Mouse (Mus musculus): ENCODE measurements at regions not wholly inside any gene's neighbourhood (a gene's known extent, or its start where the extent isn't known, plus 50 kb on each side); places are given as distances from the start of the nearest gene placed in this dataset.
A peak's percentile ranks its signal among the peaks of the same experiment; 100 is the strongest.

DNA sequence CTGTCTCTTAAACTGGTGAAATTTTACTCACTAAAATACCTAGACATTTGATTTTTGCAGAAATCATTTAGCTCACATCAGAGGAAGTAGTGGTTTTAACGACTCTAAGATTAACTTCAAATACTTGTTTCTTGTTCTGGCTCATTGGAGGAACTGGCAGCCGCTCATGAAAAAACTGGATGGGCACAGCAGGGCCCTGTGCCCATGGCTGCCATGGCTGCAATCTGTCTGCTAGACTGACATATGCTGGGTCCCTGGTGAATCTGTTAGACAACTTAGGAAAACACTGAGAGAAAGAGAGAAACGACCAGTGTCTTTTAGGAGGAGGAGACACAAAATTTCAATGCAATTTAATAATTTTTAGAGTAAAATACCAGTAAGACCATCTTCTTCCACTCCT lies 896.1 kb upstream of the Ddx18 start:
- TF ChIP-seq CTCF (IDR thresholded peaks at IDR 0.05; ENCODE audit: low read depth): no peak
- TF ChIP-seq EP300 (IDR thresholded peaks at IDR 0.05; ENCODE audit: low read depth): no peak
- Histone ChIP-seq H3K4me1 (ENCODE audit: control insufficient read depth, insufficient read depth) (no peaks in the 10 kb centered on the region), H3K27ac (ENCODE audit: low read depth) (no peak overlapping the region), H3K27me3 (ENCODE audit: control insufficient read depth, insufficient read depth, low read length) (no peaks in the 10 kb centered on the region), H3K4me3 (ENCODE audit: low read depth, low read length) (no peak overlapping the region), H3K36me3 (replicated peaks; ENCODE audit: control insufficient read depth, insufficient read depth, low read length) (no peaks in the 10 kb centered on the region), H3K9ac (replicated peaks; ENCODE audit: low read depth, low read length) (no peak overlapping the region), H3K9me3 (replicated peaks; ENCODE audit: control insufficient read depth, low read length) (no peaks in the 10 kb centered on the region), H3K4me2 (ENCODE audit: low read depth, low read length) (no peak overlapping the region)
- 53% methylated on average over 3 of the region's 3 CpGs for WGBS
- ATAC-seq (ENCODE audit: insufficient read depth, low read depth) (no peak), DNase-seq (ENCODE audit: low spot score) (no peak)

DNA sequence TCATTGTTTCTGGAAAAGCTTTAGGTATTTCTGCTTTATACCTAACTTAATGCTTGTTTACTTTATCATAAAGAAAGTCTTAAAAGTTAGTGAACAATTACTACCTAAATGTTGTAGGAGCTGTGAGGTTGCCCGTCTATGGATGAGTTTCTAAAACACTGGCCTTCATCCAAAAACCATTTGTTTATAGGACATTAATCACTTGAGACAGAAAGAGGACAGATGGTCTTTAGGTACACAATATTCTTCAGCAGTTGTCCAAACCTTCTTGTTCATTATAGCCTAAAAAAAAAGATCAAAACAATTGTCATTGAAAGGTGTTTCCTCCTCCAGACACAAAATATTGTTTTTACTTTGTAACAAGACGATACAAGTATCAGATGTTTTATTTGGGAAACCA lies 891.3 kb upstream of the Ddx18 start:
- no peak for DNase-seq (ENCODE audit: low spot score)
- H3K27me3 ChIP-seq (ENCODE audit: control insufficient read depth, insufficient read depth, low read length): no peaks in the 10 kb centered on the region
- H3K4me2 ChIP-seq (ENCODE audit: low read depth, low read length): no peak overlapping the region
- H3K4me3 ChIP-seq (ENCODE audit: low read depth, low read length): no peak overlapping the region
- no peak for ATAC-seq (ENCODE audit: insufficient read depth, low read depth)
- H3K9ac ChIP-seq (replicated peaks; ENCODE audit: low read depth, low read length): no peak overlapping the region
- no peak overlapping the region for H3K27ac ChIP-seq (ENCODE audit: low read depth)
- 60% methylated on average over 2 of the region's 2 CpGs for WGBS
- no peaks in the 10 kb centered on the region for H3K4me1 ChIP-seq (ENCODE audit: control insufficient read depth, insufficient read depth)
- H3K36me3 ChIP-seq (replicated peaks; ENCODE audit: control insufficient read depth, insufficient read depth, low read length): no peaks in the 10 kb centered on the region
- no peak for TF ChIP-seq EP300 (IDR thresholded peaks at IDR 0.05; ENCODE audit: low read depth)
- TF ChIP-seq CTCF (IDR thresholded peaks at IDR 0.05; ENCODE audit: low read depth): no peak
- H3K9me3 ChIP-seq (replicated peaks; ENCODE audit: control insufficient read depth, low read length): no peaks in the 10 kb centered on the region

- 66% methylated on average over 4 of the region's 4 CpGs for WGBS
- no peak overlapping the region for H3K9ac ChIP-seq (replicated peaks; ENCODE audit: low read depth, low read length)
- H3K36me3 ChIP-seq (replicated peaks; ENCODE audit: control insufficient read depth, insufficient read depth, low read length): no peaks in the 10 kb centered on the region
- TF ChIP-seq CTCF (IDR thresholded peaks at IDR 0.05; ENCODE audit: low read depth) (no peak), EP300 (IDR thresholded peaks at IDR 0.05; ENCODE audit: low read depth) (no peak)
- H3K9me3 ChIP-seq (replicated peaks; ENCODE audit: control insufficient read depth, low read length): no peaks in the 10 kb centered on the region
- no peaks in the 10 kb centered on the region for H3K4me1 ChIP-seq (ENCODE audit: control insufficient read depth, insufficient read depth)
- ATAC-seq (ENCODE audit: insufficient read depth, low read depth) (no peak), DNase-seq (ENCODE audit: low spot score) (no peak)
- no peaks in the 10 kb centered on the region for H3K27me3 ChIP-seq (ENCODE audit: control insufficient read depth, insufficient read depth, low read length)
- no peak overlapping the region for H3K4me3 ChIP-seq (ENCODE audit: low read depth, low read length)
- no peak overlapping the region for H3K27ac ChIP-seq (ENCODE audit: low read depth)
- no peak overlapping the region for H3K4me2 ChIP-seq (ENCODE audit: low read depth, low read length)
Measured at GRCm38 (mm10) chr1:122454881-122455280, 887.1 kb upstream of the Ddx18 start.

DNA sequence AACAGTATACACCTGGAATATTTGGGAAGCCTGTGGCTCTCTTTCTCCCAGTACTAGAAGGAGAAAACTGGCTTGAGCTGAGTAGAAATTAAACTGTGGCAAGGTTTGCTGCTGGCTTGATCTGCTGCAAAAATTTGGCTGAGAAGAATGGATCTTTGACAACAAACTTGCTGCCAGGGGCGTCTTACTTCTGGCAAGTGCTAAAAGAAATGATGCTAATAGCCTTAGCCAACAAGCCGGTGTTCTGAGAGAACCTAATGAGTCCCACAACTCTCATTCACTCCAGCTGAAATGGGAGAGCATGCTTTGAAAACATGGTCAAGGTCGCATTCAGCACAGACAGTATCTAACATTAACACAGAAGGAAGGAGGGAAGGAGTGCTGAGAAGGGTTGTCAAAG lies 885.8 kb upstream of the Ddx18 start:
- no peaks in the 10 kb centered on the region for H3K36me3 ChIP-seq (replicated peaks; ENCODE audit: control insufficient read depth, insufficient read depth, low read length)
- H3K4me2 ChIP-seq (ENCODE audit: low read depth, low read length): no peak overlapping the region
- no peak overlapping the region for H3K4me3 ChIP-seq (ENCODE audit: low read depth, low read length)
- DNase-seq (ENCODE audit: low spot score): no peak
- no peaks in the 10 kb centered on the region for H3K27me3 ChIP-seq (ENCODE audit: control insufficient read depth, insufficient read depth, low read length)
- no peak overlapping the region for H3K9ac ChIP-seq (replicated peaks; ENCODE audit: low read depth, low read length)
- no peaks in the 10 kb centered on the region for H3K4me1 ChIP-seq (ENCODE audit: control insufficient read depth, insufficient read depth)
- 45% methylated on average over 3 of the region's 3 CpGs for WGBS
- no peak for TF ChIP-seq EP300 (IDR thresholded peaks at IDR 0.05; ENCODE audit: low read depth)
- no peak for TF ChIP-seq CTCF (IDR thresholded peaks at IDR 0.05; ENCODE audit: low read depth)
- H3K9me3 ChIP-seq (replicated peaks; ENCODE audit: control insufficient read depth, low read length): no peaks in the 10 kb centered on the region
- ATAC-seq (ENCODE audit: insufficient read depth, low read depth): no peak
- H3K27ac ChIP-seq (ENCODE audit: low read depth): no peak overlapping the region

DNA sequence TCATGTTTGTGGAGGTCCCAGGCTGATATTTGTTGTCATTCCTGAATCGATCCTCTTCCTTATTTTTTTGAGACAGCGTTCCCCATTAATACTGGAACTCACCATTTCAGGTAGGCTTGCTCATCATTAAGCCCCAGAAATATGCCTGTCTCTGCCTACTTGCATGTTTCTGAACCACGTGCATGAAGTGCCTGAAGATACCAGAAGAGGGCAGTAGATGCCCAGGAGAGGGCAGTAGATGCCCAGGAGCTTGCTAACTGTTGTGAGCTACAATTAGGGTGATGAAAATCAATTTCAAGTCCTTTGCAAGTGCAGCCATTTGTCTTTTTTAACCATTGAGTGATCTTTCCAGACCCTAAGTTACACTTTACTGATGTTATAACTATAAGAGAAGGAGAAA lies 871.6 kb upstream of the Ddx18 start:
- WGBS: 46% methylated on average over 3 of the region's 3 CpGs
- no peak for DNase-seq (ENCODE audit: low spot score)

DNA sequence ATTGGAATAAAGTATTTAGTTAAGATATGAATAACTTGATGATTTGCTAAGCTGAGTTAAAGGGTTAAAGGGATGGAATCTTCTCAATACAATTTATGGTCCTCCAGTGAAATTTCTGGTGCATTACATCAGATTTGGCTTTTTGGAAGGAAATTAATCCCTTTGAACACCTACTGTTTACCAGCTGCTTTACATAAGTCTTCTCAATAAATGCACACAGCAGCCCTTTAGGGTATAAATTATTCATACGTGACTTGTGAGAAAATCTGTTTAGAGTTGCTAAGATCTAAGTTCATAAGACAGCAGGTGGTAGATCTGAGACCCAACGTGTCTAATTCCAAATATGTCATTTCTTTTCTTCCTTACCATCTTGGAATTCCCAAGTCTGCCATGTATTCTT lies 855.7 kb upstream of the Ddx18 start:
- DNase-seq (ENCODE audit: low spot score) (no peak), ATAC-seq (ENCODE audit: insufficient read depth, low read depth) (no peak)
- Histone ChIP-seq H3K4me1 (ENCODE audit: control insufficient read depth, insufficient read depth) (no peaks in the 10 kb centered on the region), H3K27ac (ENCODE audit: low read depth) (no peak overlapping the region), H3K36me3 (replicated peaks; ENCODE audit: control insufficient read depth, insufficient read depth, low read length) (no peaks in the 10 kb centered on the region), H3K9me3 (replicated peaks; ENCODE audit: control insufficient read depth, low read length) (no peaks in the 10 kb centered on the region), H3K4me2 (ENCODE audit: low read depth, low read length) (no peak overlapping the region), H3K4me3 (ENCODE audit: low read depth, low read length) (no peak overlapping the region), H3K9ac (replicated peaks; ENCODE audit: low read depth, low read length) (no peak overlapping the region), H3K27me3 (ENCODE audit: control insufficient read depth, insufficient read depth, low read length) (no peaks in the 10 kb centered on the region)
- WGBS: 62% methylated on average over 2 of the region's 2 CpGs
- no peak for TF ChIP-seq EP300 (IDR thresholded peaks at IDR 0.05; ENCODE audit: low read depth)
- TF ChIP-seq CTCF (IDR thresholded peaks at IDR 0.05; ENCODE audit: low read depth): no peak

More for the DNA sequence above, 871.6 kb upstream of the Ddx18 start:
- no peaks in the 10 kb centered on the region for H3K36me3 ChIP-seq (replicated peaks; ENCODE audit: control insufficient read depth, insufficient read depth, low read length)
- no peaks in the 10 kb centered on the region for H3K27me3 ChIP-seq (ENCODE audit: control insufficient read depth, insufficient read depth, low read length)
- H3K4me2 ChIP-seq (ENCODE audit: low read depth, low read length): no peak overlapping the region
- H3K4me3 ChIP-seq (ENCODE audit: low read depth, low read length): no peak overlapping the region
- H3K9me3 ChIP-seq (replicated peaks; ENCODE audit: control insufficient read depth, low read length): no peaks in the 10 kb centered on the region; the same call in 1 of the 2 replicates
- no peaks in the 10 kb centered on the region for H3K4me1 ChIP-seq (ENCODE audit: control insufficient read depth, insufficient read depth)
- TF ChIP-seq CTCF (IDR thresholded peaks at IDR 0.05; ENCODE audit: low read depth) (peak; percentile 27; the same call in 1 of the 2 replicates), EP300 (IDR thresholded peaks at IDR 0.05; ENCODE audit: low read depth) (no peak)
- H3K27ac ChIP-seq (ENCODE audit: low read depth): no peak overlapping the region
- ATAC-seq (ENCODE audit: insufficient read depth, low read depth): no peak
- no peak overlapping the region for H3K9ac ChIP-seq (replicated peaks; ENCODE audit: low read depth, low read length)
